Mouse (Mus musculus) mouse trophoblast stem cell (cell line): ENCODE measurements at regions not wholly inside any gene's neighbourhood (a gene's known extent, or its start where the extent isn't known, plus 50 kb on each side); places are given as distances from the start of the nearest gene placed in this dataset.

Source experiments
- in situ Hi-C, 2 experiments: fragments of 300-500 bp; cut with MseI, MboI; formaldehyde crosslinking; loops; 2 replicates in 1 of 2; 3 replicates in 1 of 2; pipeline ENCODE4 v1.15.1; 2025

DNA sequence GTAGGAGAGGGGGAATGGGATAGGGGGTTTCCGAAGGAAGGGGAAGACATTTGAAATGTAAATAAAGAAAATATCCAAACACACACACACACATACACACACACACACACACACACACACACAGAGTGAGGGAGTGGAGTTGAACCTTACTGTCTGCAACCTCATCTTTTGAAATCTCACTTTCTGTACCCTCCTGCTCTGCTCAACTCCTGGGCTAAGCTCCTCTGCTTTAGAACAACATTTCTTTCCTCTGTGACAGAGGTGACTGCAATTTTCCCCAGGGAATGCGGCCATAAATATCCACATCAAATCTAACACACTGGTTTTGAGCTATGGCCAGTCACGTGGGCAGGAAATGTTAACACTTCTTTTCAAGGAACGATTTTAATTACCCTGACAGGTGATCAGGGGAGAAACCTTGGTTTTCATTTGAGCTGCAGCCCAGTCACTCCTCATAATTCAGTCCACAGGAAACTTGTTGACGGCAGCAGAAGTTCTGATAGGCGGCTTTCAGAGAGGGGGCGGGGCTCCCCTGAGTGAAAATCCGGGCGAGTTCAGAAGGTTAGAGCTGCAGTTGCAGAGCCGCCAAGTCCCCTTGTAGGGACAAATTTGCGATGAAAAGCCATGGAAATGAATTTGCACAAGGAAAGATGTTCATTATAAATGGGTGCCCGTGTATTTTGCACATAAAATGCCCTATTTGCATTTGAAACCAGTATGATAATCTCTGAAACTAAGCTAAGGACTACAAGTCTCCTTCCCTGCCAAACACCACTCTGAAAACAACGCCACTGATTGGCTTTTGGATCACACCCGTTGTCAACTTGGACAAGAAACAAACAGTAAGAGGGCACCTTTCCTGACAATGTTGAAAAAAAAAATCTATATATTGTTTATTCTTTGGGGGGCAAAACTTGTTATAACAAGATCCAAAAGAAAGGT lies 63.0 kb upstream of the L3mbtl4 start:
- in situ Hi-C loops, result no loop called here

DNA sequence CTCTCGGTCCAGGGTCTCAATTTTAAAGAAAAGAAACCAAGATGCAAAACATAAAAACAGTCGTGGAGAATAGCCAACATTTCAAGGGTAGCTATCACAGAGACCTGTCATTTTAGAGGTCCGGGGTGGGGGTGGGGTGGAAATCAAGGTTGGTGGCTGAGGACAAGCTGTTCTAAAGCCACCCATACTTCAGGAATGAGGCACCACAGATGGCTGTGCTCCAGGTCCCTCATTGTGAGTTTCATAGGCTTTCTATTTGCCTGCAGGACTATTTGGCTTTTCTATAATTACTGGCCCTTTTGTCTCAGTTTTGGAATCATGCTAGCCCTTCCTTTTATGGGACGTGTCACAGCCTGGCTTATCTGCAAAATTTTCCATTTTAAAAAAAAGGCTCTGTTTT lies 55.4 kb upstream of the L3mbtl4 start:
- in situ Hi-C loops, result no loop called here

DNA sequence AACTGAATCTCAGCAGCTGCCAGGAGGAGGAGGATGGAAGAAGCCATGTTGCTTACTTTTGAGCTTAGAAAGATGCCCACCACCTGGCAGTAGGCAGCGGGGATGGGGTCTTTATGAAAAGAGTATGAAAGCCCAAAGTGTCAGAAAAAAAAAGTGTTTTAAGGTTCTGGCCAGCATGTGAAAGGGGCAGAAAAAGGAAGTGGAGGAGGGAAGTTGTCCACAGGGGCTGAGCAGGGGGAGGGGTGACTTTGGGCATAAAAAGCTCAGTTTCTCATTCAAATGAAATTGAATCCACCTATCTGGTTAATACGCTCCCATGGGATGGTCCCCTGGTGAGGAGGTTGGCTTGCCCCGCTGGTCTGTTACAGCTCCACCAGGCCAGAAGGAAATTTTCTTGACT lies 50.4 kb upstream of the L3mbtl4 start:
- in situ Hi-C loops, result no loop called here
